Mouse (Mus musculus): ENCODE data around the gene Kif19a.

Kif19a gene

GRCm38 (mm10) chr11:114771896-114772295 is 6.7 kb downstream of the Kif19a start:
- in situ Hi-C loops (cut with MseI, MboI), result no loop called here

- in situ Hi-C loops (cut with MseI, MboI), result loop anchor here in 1 of 2 experiments (10.0 kb wide), 1 partner anchor 45 kb away; no protein-coding TSS in a partner anchor
These were observed 14.9 kb downstream of the Kif19a start for GRCm38 (mm10) chr11:114780076-114780475.

GRCm38 (mm10) chr11:114785892-114786291 is 20.7 kb downstream of the Kif19a start:
- in situ Hi-C loops (cut with MseI, MboI), result loop anchor here (5.0 to 10.0 kb wide), 2 partner anchors 34 to 51 kb away; no protein-coding TSS in a partner anchor

- in situ Hi-C loops (cut with MseI, MboI), result loop anchor here (5.0 to 10.0 kb wide), 2 partner anchors 34 to 52 kb away; no protein-coding TSS in a partner anchor
These were observed 21.1 kb downstream of the Kif19a start for GRCm38 (mm10) chr11:114786326-114786725.

- in situ Hi-C loops (cut with MseI, MboI), result loop anchor here (5.0 to 10.0 kb wide), 2 partner anchors 35 to 53 kb away; no protein-coding TSS in a partner anchor
These were observed 22.4 kb downstream of the Kif19a start for GRCm38 (mm10) chr11:114787611-114788010.

GRCm38 (mm10) chr11:114789061-114789714 is 24.0 kb downstream of the Kif19a start:
- in situ Hi-C loops (cut with MseI, MboI), result loop anchor here (5.0 to 10.0 kb wide), 2 partner anchors 37 to 54 kb away; no protein-coding TSS in a partner anchor

GRCm38 (mm10) chr11:114789716-114790115 is 24.5 kb downstream of the Kif19a start:
- in situ Hi-C loops (cut with MseI, MboI), result loop anchor here (5.0 to 10.0 kb wide), 2 partner anchors 37 to 55 kb away; no protein-coding TSS in a partner anchor

- in situ Hi-C loops (cut with MseI, MboI), result no loop called here
These were observed 25.0 kb downstream of the Kif19a start for GRCm38 (mm10) chr11:114790171-114790570.

- in situ Hi-C loops (cut with MseI, MboI), result no loop called here
These were observed 25.7 kb downstream of the Kif19a start for GRCm38 (mm10) chr11:114790841-114791240.

GRCm38 (mm10) chr11:114791351-114791889 is 26.2 kb downstream of the Kif19a start:
- in situ Hi-C loops (cut with MseI, MboI), result no loop called here

GRCm38 (mm10) chr11:114791891-114792411 is 26.8 kb downstream of the Kif19a start:
- in situ Hi-C loops (cut with MseI, MboI), result no loop called here

- in situ Hi-C loops (cut with MseI, MboI), result no loop called here
These were observed 27.8 kb downstream of the Kif19a start for GRCm38 (mm10) chr11:114792931-114793494.

- in situ Hi-C loops (cut with MseI, MboI), result no loop called here
These were observed 28.8 kb downstream of the Kif19a start for GRCm38 (mm10) chr11:114793868-114794545.

GRCm38 (mm10) chr11:114794691-114795090 is 29.5 kb downstream of the Kif19a start:
- in situ Hi-C loops (cut with MseI, MboI), result no loop called here

GRCm38 (mm10) chr11:114795231-114795746 is 30.1 kb downstream of the Kif19a start:
- in situ Hi-C loops (cut with MseI, MboI), result no loop called here

GRCm38 (mm10) chr11:114795848-114796322 is 30.7 kb downstream of the Kif19a start, which contains the start of gene Btbd17:
Btbd17 (minus strand) TSS chr11:114795945.
- in situ Hi-C loops (cut with MseI, MboI), result no loop called here

GRCm38 (mm10) chr11:114797176-114797575 is 32.0 kb downstream of the Kif19a start:
- in situ Hi-C loops (cut with MseI, MboI), result no loop called here

- in situ Hi-C loops (cut with MseI, MboI), result no loop called here
These were observed 32.8 kb downstream of the Kif19a start for GRCm38 (mm10) chr11:114797981-114798380.

GRCm38 (mm10) chr11:114798624-114799023 is 33.4 kb downstream of the Kif19a start, which contains the start of gene Gpr142:
Gpr142 (plus strand) TSS chr11:114798924.
- in situ Hi-C loops (cut with MseI, MboI), result no loop called here

- in situ Hi-C loops (cut with MseI, MboI), result no loop called here
These were observed 36.7 kb downstream of the Kif19a start for GRCm38 (mm10) chr11:114801906-114802305.

Measured in mouse trophoblast stem cell (cell line).